Mouse (Mus musculus) megakaryocyte, embryonic 14.5 days (primary cell): ENCODE results near the gene Tex12. TPM values are rescaled to one million over a fixed set of nuclear protein-coding genes. Genes with fewer than 3 reads are reported as not detected.

Experiments
- H3K27me3 ChIP-seq: replicated peaks from 2 replicates; pipeline ENCODE3; 2012; ENCODE audit warnings: inconsistent platforms
- H3K36me3 ChIP-seq: replicated peaks from 2 replicates; pipeline ENCODE3; 2012; ENCODE audit warnings: low read length, inconsistent platforms, mixed read lengths
- H3K4me1 ChIP-seq: 2 replicates; pipeline ENCODE4 v1.6.1; 2012; ENCODE audit warnings: inconsistent platforms
- H3K4me3 ChIP-seq: replicated peaks from 2 replicates; pipeline ENCODE3; 2012; ENCODE audit warnings: moderate library complexity, mild to moderate bottlenecking, inconsistent platforms
- H3K9me3 ChIP-seq: 2 replicates; pipeline ENCODE4 v1.6.1; 2012; ENCODE audit warnings: inconsistent platforms
- FLI1 ChIP-seq: IDR thresholded peaks from 2 replicates; pipeline ENCODE4 v1.6.1; 2012; ENCODE audit warnings: low read length, inconsistent platforms, mixed read lengths
- GATA1 ChIP-seq: IDR thresholded peaks from 3 replicates; pipeline ENCODE4 v1.6.1; 2012; ENCODE audit warnings: mixed read lengths, low read length, inconsistent platforms, borderline replicate concordance
- polyA plus RNA-seq: library from polyadenylated mRNA; stranded (reverse); fragments of >175 nt; gene quantifications from 2 replicates; pipeline ENCODE4 v1.2.3, GENCODE M21; 2012; ENCODE audit warnings: low replicate concordance; ENCODE audit not compliant: insufficient read depth

Gene Tex12
- polyA plus RNA-seq, 1 experiment: not detected

GRCm38 (mm10) chr9:50537295-50537694, 23.8 kb downstream of the Tex12 start:
- H3K9me3 ChIP-seq: no peaks in the 10 kb centered on the region; the same call in 1 of the 2 replicates
- H3K27me3 ChIP-seq: no peaks in the 10 kb centered on the region
- peaks cover 35% of the 10 kb centered on the region for H3K4me1 ChIP-seq
- H3K36me3 ChIP-seq: no peaks in the 10 kb centered on the region
- no peak overlapping the region for H3K4me3 ChIP-seq
- TF ChIP-seq GATA1 (no peak), FLI1 (no peak)

GRCm38 (mm10) chr9:50536603-50537135, 24.5 kb downstream of the Tex12 start:
- no peak overlapping the region for H3K4me3 ChIP-seq
- H3K9me3 ChIP-seq: no peaks in the 10 kb centered on the region; the same call in 1 of the 2 replicates
- H3K4me1 ChIP-seq: peaks cover 35% of the 10 kb centered on the region
- no peaks in the 10 kb centered on the region for H3K36me3 ChIP-seq
- no peak for TF ChIP-seq GATA1
- TF ChIP-seq FLI1: no peak
- no peaks in the 10 kb centered on the region for H3K27me3 ChIP-seq

- Histone ChIP-seq H3K4me1 (peaks cover 35% of the 10 kb centered on the region), H3K4me3 (no peak overlapping the region), H3K36me3 (no peaks in the 10 kb centered on the region), H3K27me3 (no peaks in the 10 kb centered on the region), H3K9me3 (no peaks in the 10 kb centered on the region; the same call in 1 of the 2 replicates)
- TF ChIP-seq FLI1: no peak
- no peak for TF ChIP-seq GATA1
Measured at GRCm38 (mm10) chr9:50535930-50536329, 25.2 kb downstream of the Tex12 start.

- no peaks in the 10 kb centered on the region for H3K27me3 ChIP-seq
- H3K9me3 ChIP-seq: no peaks in the 10 kb centered on the region; the same call in 1 of the 2 replicates
- H3K4me1 ChIP-seq: peaks cover 29% of the 10 kb centered on the region
- H3K36me3 ChIP-seq: no peaks in the 10 kb centered on the region
- TF ChIP-seq FLI1: no peak
- no peak for TF ChIP-seq GATA1
- no peak overlapping the region for H3K4me3 ChIP-seq
Measured at GRCm38 (mm10) chr9:50533791-50534190, 27.3 kb downstream of the Tex12 start.

- H3K4me3 ChIP-seq: peak overlapping the region; percentile 83
- no peaks in the 10 kb centered on the region; the same call in 1 of the 2 replicates for H3K9me3 ChIP-seq
- no peaks in the 10 kb centered on the region for H3K36me3 ChIP-seq
- H3K4me1 ChIP-seq: peaks cover 25% of the 10 kb centered on the region
- no peaks in the 10 kb centered on the region for H3K27me3 ChIP-seq
- TF ChIP-seq GATA1 (no peak), FLI1 (no peak)
Measured at GRCm38 (mm10) chr9:50533328-50533727, 27.8 kb downstream of the Tex12 start.

GRCm38 (mm10) chr9:50530890-50531289, 30.2 kb downstream of the Tex12 start:
- Histone ChIP-seq H3K36me3 (peaks cover 9% of the 10 kb centered on the region), H3K9me3 (no peaks in the 10 kb centered on the region; the same call in 1 of the 2 replicates), H3K4me3 (no peak overlapping the region), H3K4me1 (peaks cover 38% of the 10 kb centered on the region), H3K27me3 (no peaks in the 10 kb centered on the region)
- TF ChIP-seq FLI1 (no peak), GATA1 (no peak)

- no peaks in the 10 kb centered on the region for H3K9me3 ChIP-seq
- TF ChIP-seq GATA1: no peak
- no peak for TF ChIP-seq FLI1
- H3K36me3 ChIP-seq: peaks cover 26% of the 10 kb centered on the region
- H3K4me3 ChIP-seq: peak within 1 kb of the TSS; percentile 97
- no peaks in the 10 kb centered on the region for H3K27me3 ChIP-seq
- peaks cover 52% of the 10 kb centered on the region for H3K4me1 ChIP-seq
Measured at GRCm38 (mm10) chr9:50528293-50528892, 32.7 kb downstream of the Tex12 start, which contains the start of gene Pts. Gene Pts, minus strand, starts transcription at chr9:50528724.

- Histone ChIP-seq H3K36me3 (peaks cover 26% of the 10 kb centered on the region), H3K4me3 (peak overlapping the region; percentile 97), H3K9me3 (no peaks in the 10 kb centered on the region), H3K4me1 (peaks cover 47% of the 10 kb centered on the region), H3K27me3 (no peaks in the 10 kb centered on the region)
- no peak for TF ChIP-seq GATA1
- no peak for TF ChIP-seq FLI1
Measured at GRCm38 (mm10) chr9:50527860-50528259, 33.3 kb downstream of the Tex12 start.

GRCm38 (mm10) chr9:50525585-50525984, 35.5 kb downstream of the Tex12 start:
- H3K4me3 ChIP-seq: peak overlapping the region; percentile 47
- no peak for TF ChIP-seq GATA1
- no peak for TF ChIP-seq FLI1
- peaks cover 67% of the 10 kb centered on the region for H3K4me1 ChIP-seq
- H3K27me3 ChIP-seq: no peaks in the 10 kb centered on the region
- no peaks in the 10 kb centered on the region for H3K9me3 ChIP-seq
- H3K36me3 ChIP-seq: peaks cover 36% of the 10 kb centered on the region

GRCm38 (mm10) chr9:50524936-50525335, 36.2 kb downstream of the Tex12 start:
- no peak for TF ChIP-seq FLI1
- no peak for TF ChIP-seq GATA1
- no peaks in the 10 kb centered on the region for H3K27me3 ChIP-seq
- no peaks in the 10 kb centered on the region for H3K9me3 ChIP-seq
- peaks cover 70% of the 10 kb centered on the region for H3K4me1 ChIP-seq
- H3K4me3 ChIP-seq: no peak overlapping the region
- H3K36me3 ChIP-seq: peaks cover 36% of the 10 kb centered on the region
